Mouse (Mus musculus) liver, embryonic 13.5 days (tissue): ENCODE data around the gene Eid2b. TPM values are rescaled to one million over a fixed set of nuclear protein-coding genes. Genes with fewer than 3 reads are reported as not detected.

Experiments used
- ATAC-seq: fragments of 200-750 bp; cut with Nextera tagmentation; 2 replicates; pipeline ENCODE4 v1.8.0; 2017; ENCODE audit warnings: low read depth, mild to moderate bottlenecking, moderate number of reproducible peaks, moderate library complexity
- DNase-seq: peaks from one replicate; pipeline ENCODE4 v3.0.0; 2022
- H3K27ac ChIP-seq: fragments of 300-500 bp; sonication (generic); 2 replicates; pipeline ENCODE4 v1.5.1; 2015; ENCODE audit warnings: moderate library complexity, mild to moderate bottlenecking, inconsistent platforms
- H3K27me3 ChIP-seq: fragments of 300-500 bp; sonication (generic); 2 replicates; pipeline ENCODE4 v1.6.1; 2015; ENCODE audit warnings: mild to moderate bottlenecking, inconsistent platforms
- H3K36me3 ChIP-seq: fragments of 300-500 bp; sonication (generic); 2 replicates; pipeline ENCODE4 v1.6.1; 2015; ENCODE audit warnings: mild to moderate bottlenecking, inconsistent platforms
- H3K4me1 ChIP-seq: fragments of 300-500 bp; sonication (generic); replicated peaks from 2 replicates; pipeline ENCODE4 v1.6.1; 2015; ENCODE audit warnings: inconsistent platforms
- H3K4me2 ChIP-seq: fragments of 300-500 bp; sonication (generic); 2 replicates; pipeline ENCODE4 v1.6.1; 2015; ENCODE audit warnings: inconsistent platforms, mild to moderate bottlenecking, moderate library complexity
- H3K4me3 ChIP-seq: fragments of 300-500 bp; sonication (generic); replicated peaks from 2 replicates; pipeline ENCODE4 v1.5.1; 2015; ENCODE audit warnings: mild to moderate bottlenecking, inconsistent platforms
- H3K9ac ChIP-seq: fragments of 300-500 bp; sonication (generic); 2 replicates; pipeline ENCODE4 v1.6.1; 2015; ENCODE audit warnings: mild to moderate bottlenecking, inconsistent platforms
- H3K9me3 ChIP-seq: fragments of 300-500 bp; sonication (generic); replicated peaks from 2 replicates; pipeline ENCODE4 v1.6.1; 2016; ENCODE audit warnings: inconsistent platforms
- WGBS: fragments of 180-500 bp; shearing (Covaris S2); methylation state at CpG from one replicate; pipeline ENCODE4 v1.1.7; 2015; ENCODE audit not compliant: insufficient replicate concordance; 5-methylcytosine and 5-hydroxymethylcytosine counted together
- polyA plus RNA-seq: library from polyadenylated mRNA; unstranded; fragments of >200 nt; fragmentation: Nextera tagmentation; extraction: Ambion mirVana; gene quantifications from 2 replicates; pipeline ENCODE4 v1.2.1, GENCODE M21; 2015

Gene Eid2b
- polyA plus RNA-seq, 1 experiment from 2014 or later, result 2.5 TPM

GRCm38 (mm10) chr7:28326457-28326856 is 48.9 kb downstream of the Eid2b start:
- H3K4me1 ChIP-seq, result peaks cover 3% of the 10 kb centered on the region; the same call in 1 of the 2 replicates
- H3K9me3 ChIP-seq, result no peaks in the 10 kb centered on the region
- DNase-seq (no peak), ATAC-seq (no peak)
- H3K4me2 ChIP-seq, result no peak overlapping the region
- H3K27me3 ChIP-seq, result no peaks in the 10 kb centered on the region
- H3K9ac ChIP-seq, result no peak overlapping the region
- WGBS, result 74% methylated on average over 4 of the region's 4 CpGs
- no peak overlapping the region for H3K4me3 ChIP-seq
- H3K27ac ChIP-seq, result no peak overlapping the region
- H3K36me3 ChIP-seq, result peaks cover 99% of the 10 kb centered on the region

- H3K27ac ChIP-seq, result no peak overlapping the region
- DNase-seq (no peak), ATAC-seq (no peak)
- H3K36me3 ChIP-seq, result peaks cover 94% of the 10 kb centered on the region
- H3K9ac ChIP-seq, result no peak overlapping the region
- H3K9me3 ChIP-seq, result no peaks in the 10 kb centered on the region
- H3K4me1 ChIP-seq, result no peaks in the 10 kb centered on the region; the same call in 1 of the 2 replicates
- no peaks in the 10 kb centered on the region for H3K27me3 ChIP-seq
- WGBS, result 90% methylated on average over 2 of the region's 2 CpGs
- no peak overlapping the region for H3K4me2 ChIP-seq
- H3K4me3 ChIP-seq, result no peak overlapping the region
These were observed 50.7 kb downstream of the Eid2b start for GRCm38 (mm10) chr7:28328260-28328659.

Other genes starting within 250 kb of the Eid2b start
- gene Psmc4, start 227.6 kb upstream of the Eid2b start, polyA plus RNA-seq, result 191 and 201 TPM in 2 replicates
- gene Fcgbp, start 206.5 kb upstream of the Eid2b start, polyA plus RNA-seq, result 0.05 and 0.10 TPM in 2 replicates
- gene 9530053A07Rik, start 148.3 kb upstream of the Eid2b start, polyA plus RNA-seq, result not detected in 2 replicates
- 112 and 133 TPM in 2 replicates for gene Fbl, start 108.0 kb upstream of the Eid2b start, polyA plus RNA-seq
- 1.6 and 1.7 TPM in 2 replicates for gene Dyrk1b, start 98.3 kb upstream of the Eid2b start, polyA plus RNA-seq
- gene Eid2, start 9.9 kb upstream of the Eid2b start, polyA plus RNA-seq, result 0.28 and 0.40 TPM in 2 replicates
- not detected in 2 replicates for gene Selenov, start 13.4 kb downstream of the Eid2b start, polyA plus RNA-seq
- 0.06 and 0.07 TPM in 2 replicates for gene Dll3, start 24.5 kb downstream of the Eid2b start, polyA plus RNA-seq
- gene Timm50, start 34.3 kb downstream of the Eid2b start, polyA plus RNA-seq, result 114 and 118 TPM in 2 replicates
- gene Supt5, start 61.0 kb downstream of the Eid2b start, polyA plus RNA-seq, result 35.2 and 42.8 TPM in 2 replicates
- gene Rps16, start 72.9 kb downstream of the Eid2b start, polyA plus RNA-seq, result 937 and 964 TPM in 2 replicates
- 4.9 and 5.0 TPM in 2 replicates for gene Plekhg2, start 94.9 kb downstream of the Eid2b start, polyA plus RNA-seq
- 4.7 and 6.3 TPM in 2 replicates for gene Zfp36, start 102.5 kb downstream of the Eid2b start, polyA plus RNA-seq
- gene Med29, start 115.0 kb downstream of the Eid2b start, polyA plus RNA-seq, result 28.1 and 31.8 TPM in 2 replicates
- 30.7 and 33.4 TPM in 2 replicates for gene Paf1, start 115.2 kb downstream of the Eid2b start, polyA plus RNA-seq
- 32.1 and 32.9 TPM in 2 replicates for gene Gmfg, start 159.7 kb downstream of the Eid2b start, polyA plus RNA-seq
- 0.15 and 0.36 TPM in 2 replicates for gene Lrfn1, start 174.2 kb downstream of the Eid2b start, polyA plus RNA-seq
- not detected in 2 replicates for gene Ifnl2, start 232.7 kb downstream of the Eid2b start, polyA plus RNA-seq
- gene Ifnl3, start 245.1 kb downstream of the Eid2b start, polyA plus RNA-seq, result not detected in 2 replicates